ENCODE assay signal across 22 mouse cellular contexts in genomic region chr11:100219304-100219703, GRCm38 (mm10). TPM values are rescaled to one million over a fixed set of nuclear protein-coding genes. Genes with fewer than 3 reads are reported as not detected.
DNase-seq lines count a peak whose midpoint lies in the region.
"Had no signal": no experiment of that assay in that cellular context is flagged by ENCODE, and none has a peak within 500 bp of the region (broad histone marks: within the 10 kb centered on the region; RNA-seq: fewer than 3 reads in every experiment).

No protein-coding gene starts in this region.

- H3K27me3 ChIP-seq in midbrain, embryonic 10.5 days (ENCODE audit: low read depth, poor library complexity, severe bottlenecking): no peaks in the 10 kb centered on the region

- peak; percentile 46 for DNase-seq in 416B (ENCODE audit: low read depth)
- peak; percentile 91 for DNase-seq in fat pad, adult 2 months (ENCODE audit: extremely low read depth, low read depth, low spot score)
- peak; percentile 93 for DNase-seq in gonadal fat pad, adult 2 months (ENCODE audit: low read depth)
- DNase-seq in thymus, postnatal 0 days (ENCODE audit: low spot score): no peak
- no peak for DNase-seq in midbrain, embryonic 10.5 days (ENCODE audit: low spot score)
- DNase-seq in kidney, adult 8-10 months: no peak
- DNase-seq: adrenal gland, adult 2 months; adrenal gland, adult 8-10 months; adrenal gland, postnatal 10 days; adrenal gland, postnatal 14 days; adrenal gland, postnatal 25 days; adrenal gland, postnatal 36 days; B cell, adult 2 months; cerebellum, adult 11 months; cerebellum, adult 11-12 months; cerebellum, adult 18-20 months; cerebellum, adult 2 months had no signal

- H3K36me3 ChIP-seq in midbrain, embryonic 10.5 days: no peaks in the 10 kb centered on the region
- H3K36me3 ChIP-seq: G1E had no signal

- H3K4me3 ChIP-seq in midbrain, embryonic 10.5 days: no peak overlapping the region

- H3K9me3 ChIP-seq in midbrain, embryonic 10.5 days (replicated peaks): no peaks in the 10 kb centered on the region

- no peaks in the 10 kb centered on the region for H3K4me1 ChIP-seq in midbrain, embryonic 10.5 days

- 86% methylated on average over 4 of the region's 4 CpGs for WGBS in midbrain, embryonic 10.5 days

- no peak overlapping the region for H3K27ac ChIP-seq in midbrain, embryonic 10.5 days (replicated peaks)

RNA-seq across cellular contexts. Expression of gene Krt14, which starts 12.0 kb away (rescaled TPM):
- polyA plus RNA-seq in gonadal fat pad, adult 2 months (2012; rRNA removed): 40.0 and 42.3 TPM in 2 replicates
- polyA plus RNA-seq in thymus, postnatal 0 days (2015; fragmentation: Nextera tagmentation; extraction: Ambion mirVana): 40.8 and 47.9 TPM in 2 replicates
- 1.0 and 1.2 TPM in 2 replicates for polyA plus RNA-seq in midbrain, embryonic 10.5 days (2016; fragmentation: Nextera tagmentation; extraction: Ambion mirVana)
- polyA plus RNA-seq: activated CD4-positive, CD25-positive, alpha-beta regulatory T cell, adult 4 months; CD4-positive, CD25-positive, alpha-beta regulatory T cell, adult 4 months; Patski had no signal

RNA-seq across cellular contexts. Expression of gene Krt9, which starts 26.3 kb away (rescaled TPM):
- polyA plus RNA-seq in gonadal fat pad, adult 2 months (2012; rRNA removed): 0.04 TPM in 1 of 2 replicates, not detected in the other
- polyA plus RNA-seq in thymus, postnatal 0 days (2015; fragmentation: Nextera tagmentation; extraction: Ambion mirVana): 0.08 and 0.10 TPM in 2 replicates
- polyA plus RNA-seq in midbrain, embryonic 10.5 days (2016; fragmentation: Nextera tagmentation; extraction: Ambion mirVana): not detected in 2 replicates
- polyA plus RNA-seq: activated CD4-positive, CD25-positive, alpha-beta regulatory T cell, adult 4 months; adrenal gland, adult 2 months; CD4-positive, CD25-positive, alpha-beta regulatory T cell, adult 4 months; G1E; Patski had no signal

RNA-seq across cellular contexts. Expression of gene Krt16, which starts 29.4 kb away (rescaled TPM):
- polyA plus RNA-seq in gonadal fat pad, adult 2 months (2012; rRNA removed): not detected in 2 replicates
- polyA plus RNA-seq in thymus, postnatal 0 days (2015; fragmentation: Nextera tagmentation; extraction: Ambion mirVana): 2.5 and 2.7 TPM in 2 replicates
- not detected in 2 replicates for polyA plus RNA-seq in midbrain, embryonic 10.5 days (2016; fragmentation: Nextera tagmentation; extraction: Ambion mirVana)
- polyA plus RNA-seq: activated CD4-positive, CD25-positive, alpha-beta regulatory T cell, adult 4 months; adrenal gland, adult 2 months; CD4-positive, CD25-positive, alpha-beta regulatory T cell, adult 4 months; cerebellum, adult 2 months; G1E; Patski had no signal

RNA-seq across cellular contexts. Expression of gene Krt17, which starts 41.5 kb away (rescaled TPM):
- polyA plus RNA-seq in gonadal fat pad, adult 2 months (2012; rRNA removed): 2.4 and 2.9 TPM in 2 replicates
- 436 and 450 TPM in 2 replicates for polyA plus RNA-seq in thymus, postnatal 0 days (2015; fragmentation: Nextera tagmentation; extraction: Ambion mirVana)
- 0.12 and 0.16 TPM in 2 replicates for polyA plus RNA-seq in midbrain, embryonic 10.5 days (2016; fragmentation: Nextera tagmentation; extraction: Ambion mirVana)
- polyA plus RNA-seq: adrenal gland, adult 2 months had no signal

RNA-seq across cellular contexts. Expression of gene Krt42, which starts 50.4 kb away (rescaled TPM):
- not detected in 2 replicates for polyA plus RNA-seq in gonadal fat pad, adult 2 months (2012; rRNA removed)
- 0.35 and 0.46 TPM in 2 replicates for polyA plus RNA-seq in thymus, postnatal 0 days (2015; fragmentation: Nextera tagmentation; extraction: Ambion mirVana)
- polyA plus RNA-seq in midbrain, embryonic 10.5 days (2016; fragmentation: Nextera tagmentation; extraction: Ambion mirVana): not detected in 2 replicates
- polyA plus RNA-seq: activated CD4-positive, CD25-positive, alpha-beta regulatory T cell, adult 4 months; C2C12; CD4-positive, CD25-positive, alpha-beta regulatory T cell, adult 4 months; cerebellum, adult 2 months; G1E had no signal

Comparison
In these comparisons a context has a peak if more than half of its experiments do, and no peak if none do; other contexts are left out.
1. DNase-seq: peak in 416B (single experiment), fat pad, adult 2 months (single experiment) and gonadal fat pad, adult 2 months (single experiment); none in thymus, postnatal 0 days (single experiment), midbrain, embryonic 10.5 days (single experiment) and kidney, adult 8-10 months (0 of 2).
2. RNA of gene Krt14, which starts 12.0 kb away (polyA plus RNA-seq): 40.8 to 47.9 TPM in thymus, postnatal 0 days and 40.0 to 42.3 TPM in gonadal fat pad, adult 2 months; 1.0 to 1.2 TPM in midbrain, embryonic 10.5 days; every median in the first group is over 10 times any median in the second.